In genomic region chr13:12196012-12196411, GRCm38 (mm10) we compare ENCODE assay signal across 11 mouse cellular contexts.
DNase-seq lines count a peak whose midpoint lies in the region; ATAC-seq lines count a peak whose summit lies in the region.
"Had no signal": no experiment of that assay in that cellular context is flagged by ENCODE, and none has a peak within 500 bp of the region (broad histone marks: within the 10 kb centered on the region; RNA-seq: fewer than 3 reads in every experiment).

No protein-coding gene starts in this region.

- H3K9ac ChIP-seq in hindbrain, embryonic 16.5 days (ENCODE audit: low read depth, low read length): no peak overlapping the region
- H3K9ac ChIP-seq: limb, embryonic 12.5 days had no signal

- WGBS in hindbrain, embryonic 16.5 days: 66% methylated on average over 3 of the region's 3 CpGs

- no peak overlapping the region for H3K4me2 ChIP-seq in hindbrain, embryonic 16.5 days (ENCODE audit: low read length)
- H3K4me2 ChIP-seq: limb, embryonic 12.5 days had no signal

- no peak overlapping the region for H3K4me3 ChIP-seq in hindbrain, embryonic 16.5 days (ENCODE audit: low read length)
- H3K4me3 ChIP-seq: erythroblast, embryonic 14.5 days; limb, embryonic 12.5 days; myocyte had no signal

- no peaks in the 10 kb centered on the region for H3K4me1 ChIP-seq in hindbrain, embryonic 16.5 days (ENCODE audit: control insufficient read depth, insufficient read depth, low read depth, low read length)
- H3K4me1 ChIP-seq: limb, embryonic 12.5 days had no signal

- ATAC-seq in hindbrain, embryonic 16.5 days: peak; percentile 80
- no peak for ATAC-seq in activated CD4-positive, CD25-positive, alpha-beta regulatory T cell, adult 4 months

- intact Hi-C loops in left cerebral cortex, postnatal 4 days (cut with DNase I): no loop called here

- H3K27ac ChIP-seq in hindbrain, embryonic 16.5 days (ENCODE audit: low read depth, low read length): no peak overlapping the region
- H3K27ac ChIP-seq: limb, embryonic 12.5 days had no signal

- H3K9me3 ChIP-seq in hindbrain, embryonic 16.5 days (ENCODE audit: control insufficient read depth, low read length): no peaks in the 10 kb centered on the region
- H3K9me3 ChIP-seq: limb, embryonic 12.5 days had no signal

- DNase-seq in adrenal gland, adult (ENCODE audit: inconsistent age in 2 of 2, low spot score in 1 of 2): peak; percentile 70 to 74
- no peak for DNase-seq in adrenal gland, postnatal 4 days (ENCODE audit: low spot score in 2 of 2)
- DNase-seq in left cerebral cortex, postnatal 4 days: peak; percentile 84
- no peak for DNase-seq in left cerebral cortex, adult 11 months (ENCODE audit: low spot score)
- DNase-seq in cerebellum, postnatal 14 days: peak; percentile 90
- no peak for DNase-seq in T-cell, adult 2 months (ENCODE audit: low spot score)

- 0 out of 2 replicates have a peak, but pooled peaks cover 5% of the 10 kb centered on the region for H3K36me3 ChIP-seq in hindbrain, embryonic 16.5 days (ENCODE audit: control insufficient read depth, insufficient read depth, low read length)

- H3K27me3 ChIP-seq in hindbrain, embryonic 16.5 days (replicated peaks; ENCODE audit: control insufficient read depth, insufficient read depth, low read length): no peaks in the 10 kb centered on the region
- H3K27me3 ChIP-seq: limb, embryonic 12.5 days had no signal

Comparison
In these comparisons a context has a peak if more than half of its experiments do, and no peak if none do; other contexts are left out.
1. DNase-seq: peak in adrenal gland, adult (2 of 2), left cerebral cortex, postnatal 4 days (single experiment) and cerebellum, postnatal 14 days (2 of 2); none in adrenal gland, postnatal 4 days (0 of 2), left cerebral cortex, adult 11 months (single experiment) and T-cell, adult 2 months (single experiment).